Mouse (Mus musculus): ENCODE results near the gene Mcm8.
A peak's percentile ranks its signal among the peaks of the same experiment; 100 is the strongest.

Gene Mcm8

GRCm38 (mm10) chr2:132873657-132874326 is 57.9 kb downstream of the Mcm8 start:
- no peak for DNase-seq (ENCODE audit: low read depth, low spot score)

DNA sequence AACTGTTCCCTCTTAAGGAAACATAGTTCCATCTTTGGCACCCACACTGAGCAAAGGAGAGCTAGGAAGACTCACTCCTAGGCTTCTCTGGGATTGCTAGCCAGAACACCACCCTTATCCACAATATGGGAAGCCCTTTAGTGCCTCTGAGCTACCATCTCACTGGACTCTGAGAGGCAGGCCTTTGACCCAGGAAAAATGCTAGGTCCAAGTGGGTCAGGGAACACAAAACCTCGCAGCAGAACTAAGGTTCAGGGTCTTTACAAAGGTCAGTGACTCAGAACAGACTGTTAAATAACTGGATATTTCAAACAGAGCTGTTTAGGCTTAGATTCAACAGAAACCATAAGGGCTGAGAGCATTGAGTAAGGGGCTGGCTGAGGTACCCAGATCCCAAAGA is 61.0 kb downstream of the Mcm8 start:
- DNase-seq (ENCODE audit: low read depth, low spot score), result no peak

DNA sequence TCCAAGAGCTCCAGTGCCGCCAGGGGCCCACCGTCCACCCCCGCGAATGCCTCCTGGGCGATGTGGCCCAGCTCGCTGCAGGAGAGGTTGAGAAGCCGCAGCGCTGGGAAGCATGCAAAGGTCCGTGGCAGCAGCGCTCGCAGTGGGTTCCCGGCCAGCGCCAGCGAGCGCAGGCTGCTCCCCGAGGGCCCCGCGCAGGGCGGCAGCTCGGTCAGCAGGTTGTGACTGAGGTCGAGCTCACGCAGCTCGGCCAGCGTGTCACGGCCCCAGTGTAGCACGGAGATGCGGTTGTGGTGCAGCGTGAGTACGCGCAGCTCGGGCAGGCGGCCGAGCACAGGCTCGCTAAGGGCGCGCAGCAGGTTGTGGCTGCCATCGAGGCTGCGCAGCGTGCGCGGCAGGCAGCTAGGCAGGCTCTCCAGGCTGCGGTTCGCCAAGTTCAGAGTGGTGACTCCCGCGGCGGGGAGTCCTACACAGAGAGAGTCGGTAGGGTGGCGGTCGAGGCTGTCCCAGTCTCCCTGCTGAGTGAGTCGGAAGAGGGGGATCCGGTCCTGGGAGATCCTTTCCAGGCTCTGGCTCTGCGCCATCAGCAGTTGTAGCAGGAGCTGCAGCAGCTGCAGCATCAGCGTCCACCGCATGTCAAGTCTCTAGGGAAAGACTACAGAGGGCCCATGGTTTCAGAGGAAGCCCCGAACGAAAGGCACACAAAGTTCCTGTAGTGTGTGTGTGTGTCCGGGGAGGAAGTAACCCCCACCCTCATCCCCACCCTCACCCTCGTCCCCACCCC is 63.5 kb downstream of the Mcm8 start:
- peak; percentile 27 for DNase-seq (ENCODE audit: low read depth, low spot score)

DNA sequence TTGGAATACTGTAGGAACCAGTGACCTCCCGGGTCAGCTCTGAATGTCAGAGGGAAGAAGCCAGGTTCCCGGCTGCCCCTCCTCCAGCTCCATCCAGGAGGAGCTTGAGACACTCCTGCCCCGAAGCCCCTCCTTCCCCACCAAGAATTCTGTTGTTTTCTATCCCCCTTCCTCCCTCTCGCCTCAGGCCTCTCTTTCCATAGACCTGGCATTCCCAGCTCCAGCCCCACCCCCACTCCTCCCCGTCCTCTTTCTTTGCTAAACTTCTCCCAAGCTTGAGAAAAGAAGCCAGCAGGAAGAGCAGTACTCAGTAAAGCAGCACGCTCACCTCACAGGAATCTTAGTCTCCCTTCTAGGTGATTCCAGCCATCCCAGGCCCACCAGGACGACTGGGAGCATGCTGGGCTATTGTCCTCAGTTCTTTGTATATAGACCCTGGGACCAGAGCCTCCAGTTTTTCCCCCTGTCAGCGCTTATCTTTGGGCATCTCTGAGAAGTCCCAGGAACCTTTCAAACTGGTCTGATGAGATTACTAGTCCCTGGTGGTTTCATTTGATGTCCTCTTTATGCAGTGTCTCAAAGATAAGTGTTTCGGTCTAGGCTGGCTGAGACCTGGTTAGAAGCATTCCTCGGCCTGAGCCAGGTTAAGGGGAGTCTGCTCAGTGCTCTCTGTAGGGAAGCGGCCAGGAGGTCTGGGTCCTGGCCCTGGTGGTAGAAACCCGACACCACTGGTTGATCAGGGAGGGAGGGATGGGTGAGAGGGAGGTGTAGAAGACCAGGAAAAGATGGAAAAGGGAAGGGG is 65.1 kb downstream of the Mcm8 start, which contains the start of gene Lrrn4:
Gene Lrrn4, minus strand, starts transcription at position 48 of the 802 bp plus-strand sequence.
- no peak for DNase-seq (ENCODE audit: low read depth, low spot score)

- DNase-seq (ENCODE audit: low read depth, low spot score), result no peak
These were observed 68.5 kb downstream of the Mcm8 start for GRCm38 (mm10) chr2:132884303-132884967.

DNA sequence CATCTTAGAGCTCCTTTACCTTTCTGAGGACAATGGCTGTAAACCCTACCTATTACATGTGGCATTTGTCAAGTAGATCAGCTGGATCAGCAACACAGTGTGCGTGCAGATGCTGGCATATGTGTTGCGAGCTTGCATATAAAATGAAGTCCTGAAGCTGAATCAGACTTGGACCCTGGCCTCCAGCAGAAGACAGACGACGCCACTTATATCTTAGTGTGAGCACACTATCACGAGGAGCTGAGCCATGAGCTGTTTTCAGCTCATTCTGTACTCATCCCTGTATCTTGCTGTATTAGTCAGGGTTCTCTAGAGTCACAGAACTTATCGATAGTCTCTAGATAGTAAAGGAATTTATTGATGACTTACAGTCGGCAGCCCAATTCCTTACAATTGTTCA is 69.4 kb downstream of the Mcm8 start:
- DNase-seq (ENCODE audit: low read depth, low spot score), result no peak

Data from embryo, embryonic 11.5 days (tissue).